Mouse (Mus musculus) MEL (cell line): ENCODE results near the gene Strbp. TPM values are rescaled to one million over a fixed set of nuclear protein-coding genes. Genes with fewer than 3 reads are reported as not detected.

Experiments used
- DNase-seq: peaks from one replicate; pipeline ENCODE4 v3.0.0; 2011; ENCODE audit warnings: low read depth, low spot score
- H3K27ac ChIP-seq: 2 replicates; pipeline ENCODE4 v1.5.1; 2012; ENCODE audit warnings: low read depth, mild to moderate bottlenecking, control low read depth, low read length, moderate library complexity; ENCODE audit not compliant: control insufficient read depth
- H3K27me3 ChIP-seq, 2 experiments: fragments of 150-350 bp in 1 of 2; sonication (generic) in 1 of 2; 2 replicates each; pipeline ENCODE4 v1.6.1; 2012; ENCODE audit warnings: low read length in 2 of 2, mild to moderate bottlenecking in 2 of 2, improper control_type of control experiment in 1 of 2, moderate library complexity in 1 of 2; ENCODE audit not compliant: insufficient read depth in 2 of 2, control insufficient read depth in 1 of 2
- H3K36me3 ChIP-seq, 2 experiments: 2 replicates each; pipeline ENCODE4 v1.6.1; 2012 to 2014; ENCODE audit warnings: low read length in 2 of 2, improper control_type of control experiment in 1 of 2, inconsistent platforms in 1 of 2, mild to moderate bottlenecking in 1 of 2; ENCODE audit not compliant: insufficient read depth in 2 of 2, control insufficient read depth in 1 of 2
- H3K4me1 ChIP-seq, 2 experiments: fragments of 150-350 bp in 1 of 2; sonication (generic) in 1 of 2; 2 replicates each; pipeline ENCODE4 v1.6.1; 2012; ENCODE audit warnings: low read length in 2 of 2, improper control_type of control experiment in 1 of 2, mild to moderate bottlenecking in 1 of 2; ENCODE audit not compliant: insufficient read depth in 2 of 2, control insufficient read depth in 1 of 2
- H3K4me3 ChIP-seq, 2 experiments: fragments of 150-350 bp in 1 of 2; sonication (generic) in 1 of 2; 2 replicates each; pipeline ENCODE4 v1.5.1; 2012; ENCODE audit warnings: low read depth in 2 of 2, low read length in 2 of 2, mild to moderate bottlenecking in 2 of 2, moderate library complexity in 2 of 2, control low read depth in 1 of 2, improper control_type of control experiment in 1 of 2; ENCODE audit not compliant: control insufficient read depth in 1 of 2, insufficient read depth in 1 of 2
- H3K79me2 ChIP-seq: 2 replicates; pipeline ENCODE4 v1.6.1; 2012; ENCODE audit warnings: mild to moderate bottlenecking, low read length, moderate library complexity; ENCODE audit not compliant: control insufficient read depth, poor library complexity, insufficient read depth
- H3K9ac ChIP-seq: 2 replicates; pipeline ENCODE4 v1.6.1; 2012; ENCODE audit warnings: low read depth, mild to moderate bottlenecking, control low read depth, low read length, moderate library complexity; ENCODE audit not compliant: control insufficient read depth, poor library complexity, severe bottlenecking
- H3K9me3 ChIP-seq: fragments of 150-350 bp; sonication (generic); replicated peaks from 2 replicates; pipeline ENCODE4 v1.6.1; 2012; ENCODE audit warnings: mild to moderate bottlenecking, low read length, improper control_type of control experiment, moderate library complexity; ENCODE audit not compliant: insufficient read depth
- CHD1 ChIP-seq: IDR thresholded peaks from 2 replicates; pipeline ENCODE4 v1.6.1; 2012; ENCODE audit warnings: low read depth, mild to moderate bottlenecking, inconsistent platforms, low read length, improper control_type of control experiment
- CHD2 ChIP-seq: IDR thresholded peaks from 2 replicates; pipeline ENCODE4 v1.6.1; 2011; ENCODE audit warnings: low read length, improper control_type of control experiment
- CTCF ChIP-seq, 3 experiments: IDR thresholded peaks in 2 of 3; conservative IDR thresholded peaks in 1 of 3; 2 replicates each; pipeline ENCODE4 v1.5.1; 2011 to 2012; ENCODE audit warnings: low read length in 3 of 3, low read depth in 2 of 3, mild to moderate bottlenecking in 2 of 3, improper control_type of control experiment in 1 of 3, inconsistent platforms in 1 of 3, mixed read lengths in 1 of 3, moderate library complexity in 1 of 3; ENCODE audit not compliant: control insufficient read depth in 1 of 3, insufficient read depth in 1 of 3, poor library complexity in 1 of 3, severe bottlenecking in 1 of 3
- E2F4 ChIP-seq: IDR thresholded peaks from 2 replicates; pipeline ENCODE4 v1.6.1; 2011; ENCODE audit warnings: low read depth, low read length, improper control_type of control experiment, borderline replicate concordance
- ELF1 ChIP-seq: IDR thresholded peaks from 2 replicates; pipeline ENCODE4 v1.6.1; 2014; ENCODE audit warnings: low read depth, mild to moderate bottlenecking, inconsistent platforms, low read length, improper control_type of control experiment, moderate library complexity
- ETS1 ChIP-seq: IDR thresholded peaks from 2 replicates; pipeline ENCODE4 v1.6.1; 2012; ENCODE audit warnings: low read depth, mild to moderate bottlenecking, inconsistent platforms, low read length, improper control_type of control experiment, moderate library complexity
- GABPA ChIP-seq: IDR thresholded peaks from 2 replicates; pipeline ENCODE4 v1.6.1; 2012; ENCODE audit warnings: low read depth, mild to moderate bottlenecking, inconsistent platforms, low read length, improper control_type of control experiment, moderate library complexity
- GATA1 ChIP-seq: IDR thresholded peaks from 2 replicates; pipeline ENCODE4 v1.6.1; 2011; ENCODE audit warnings: low read depth, low read length, improper control_type of control experiment
- HCFC1 ChIP-seq: IDR thresholded peaks from 2 replicates; pipeline ENCODE4 v1.6.1; 2012; ENCODE audit warnings: low read depth, mild to moderate bottlenecking, inconsistent platforms, low read length, improper control_type of control experiment, moderate library complexity
- JUND ChIP-seq: IDR thresholded peaks from 2 replicates; pipeline ENCODE4 v1.6.1; 2011; ENCODE audit warnings: low read depth, mild to moderate bottlenecking, improper control_type of control experiment, low read length
- KAT2A ChIP-seq: conservative IDR thresholded peaks from 2 replicates; pipeline ENCODE4 v1.6.1; 2012; ENCODE audit warnings: low read depth, low read length, improper control_type of control experiment, inconsistent platforms
- MAX ChIP-seq: IDR thresholded peaks from 2 replicates; pipeline ENCODE4 v1.6.1; 2011; ENCODE audit warnings: low read length, improper control_type of control experiment
- MAZ ChIP-seq: IDR thresholded peaks from 2 replicates; pipeline ENCODE4 v1.6.1; 2012; ENCODE audit warnings: low read depth, mild to moderate bottlenecking, inconsistent platforms, low read length, improper control_type of control experiment
- MEF2A ChIP-seq: IDR thresholded peaks from 2 replicates; pipeline ENCODE4 v1.6.1; 2014; ENCODE audit warnings: low read depth, mild to moderate bottlenecking, inconsistent platforms, low read length, improper control_type of control experiment; ENCODE audit not compliant: poor library complexity, insufficient replicate concordance, severe bottlenecking; ENCODE audit errors: extremely low read depth
- MXI1 ChIP-seq: IDR thresholded peaks from 2 replicates; pipeline ENCODE4 v1.6.1; 2011; ENCODE audit warnings: mild to moderate bottlenecking, low read depth, low read length, improper control_type of control experiment
- MYB ChIP-seq: IDR thresholded peaks from 2 replicates; pipeline ENCODE4 v1.6.1; 2011; ENCODE audit warnings: mild to moderate bottlenecking, low read depth, low read length, improper control_type of control experiment
- MYC ChIP-seq: IDR thresholded peaks from 2 replicates; pipeline ENCODE4 v1.6.1; 2011; ENCODE audit warnings: low read depth, mild to moderate bottlenecking, low read length, improper control_type of control experiment, moderate library complexity
- NELFE ChIP-seq: IDR thresholded peaks from 2 replicates; pipeline ENCODE4 v1.6.1; 2011; ENCODE audit warnings: low read depth, low read length, improper control_type of control experiment
- NRF1 ChIP-seq: IDR thresholded peaks from 2 replicates; pipeline ENCODE4 v1.6.1; 2014; ENCODE audit warnings: low read depth, mild to moderate bottlenecking, inconsistent platforms, low read length, improper control_type of control experiment, moderate library complexity; ENCODE audit not compliant: poor library complexity, insufficient read depth, severe bottlenecking
- POLR2A ChIP-seq, 2 experiments: IDR thresholded peaks; 2 replicates each; pipeline ENCODE4 v1.6.1; 2011 to 2012; ENCODE audit warnings: low read length in 2 of 2, mild to moderate bottlenecking in 2 of 2, control low read depth in 1 of 2, improper control_type of control experiment in 1 of 2, low read depth in 1 of 2, moderate library complexity in 1 of 2; ENCODE audit not compliant: control insufficient read depth in 1 of 2, insufficient read depth in 1 of 2, poor library complexity in 1 of 2
- POLR2AphosphoS2 ChIP-seq: IDR thresholded peaks from 2 replicates; pipeline ENCODE4 v1.6.1; 2011; ENCODE audit warnings: low read length, improper control_type of control experiment
- RAD21 ChIP-seq: IDR thresholded peaks from 2 replicates; pipeline ENCODE4 v1.6.1; 2011; ENCODE audit warnings: mild to moderate bottlenecking, low read depth, low read length, improper control_type of control experiment
- RCOR1 ChIP-seq: IDR thresholded peaks from 2 replicates; pipeline ENCODE4 v1.6.1; 2012; ENCODE audit warnings: low read depth, mild to moderate bottlenecking, inconsistent platforms, low read length, improper control_type of control experiment
- SIN3A ChIP-seq: IDR thresholded peaks from 2 replicates; pipeline ENCODE4 v1.6.1; 2012; ENCODE audit warnings: low read length, improper control_type of control experiment, inconsistent platforms
- SMC3 ChIP-seq: IDR thresholded peaks from 2 replicates; pipeline ENCODE4 v1.6.1; 2011; ENCODE audit warnings: low read depth, low read length, improper control_type of control experiment
- TBP ChIP-seq: IDR thresholded peaks from 2 replicates; pipeline ENCODE4 v1.8.0; 2011; ENCODE audit warnings: low read depth, low read length, improper control_type of control experiment
- TCF12 ChIP-seq: IDR thresholded peaks from 2 replicates; pipeline ENCODE4 v1.6.1; 2014; ENCODE audit warnings: low read depth, mild to moderate bottlenecking, inconsistent platforms, low read length, improper control_type of control experiment, moderate library complexity
- UBTF ChIP-seq: IDR thresholded peaks from 2 replicates; pipeline ENCODE4 v1.6.1; 2012; ENCODE audit warnings: low read depth, mild to moderate bottlenecking, inconsistent platforms, low read length, improper control_type of control experiment, moderate library complexity, borderline replicate concordance; ENCODE audit not compliant: insufficient read depth
- USF1 ChIP-seq: IDR thresholded peaks from 2 replicates; pipeline ENCODE4 v1.6.1; 2014; ENCODE audit warnings: low read depth, mild to moderate bottlenecking, inconsistent platforms, low read length, improper control_type of control experiment, moderate library complexity
- USF2 ChIP-seq, 2 experiments: IDR thresholded peaks; 2 replicates each; pipeline ENCODE4 v1.6.1; 2011 to 2012; ENCODE audit warnings: improper control_type of control experiment in 2 of 2, low read length in 2 of 2, borderline replicate concordance in 1 of 2, inconsistent platforms in 1 of 2, low read depth in 1 of 2, mild to moderate bottlenecking in 1 of 2; ENCODE audit not compliant: insufficient read depth in 1 of 2
- ZC3H11A ChIP-seq: IDR thresholded peaks from 2 replicates; pipeline ENCODE4 v1.6.1; 2012; ENCODE audit warnings: low read depth, mild to moderate bottlenecking, inconsistent platforms, low read length, improper control_type of control experiment
- ZKSCAN1 ChIP-seq: IDR thresholded peaks from 2 replicates; pipeline ENCODE4 v1.6.1; 2012; ENCODE audit warnings: low read depth, mild to moderate bottlenecking, inconsistent platforms, low read length, improper control_type of control experiment, moderate library complexity
- ZMIZ1 ChIP-seq: IDR thresholded peaks from 2 replicates; pipeline ENCODE4 v1.6.1; 2012; ENCODE audit warnings: low read depth, mild to moderate bottlenecking, inconsistent platforms, low read length, improper control_type of control experiment, moderate library complexity
- ZNF384 ChIP-seq: IDR thresholded peaks from 2 replicates; pipeline ENCODE4 v1.6.1; 2012; ENCODE audit warnings: low read depth, mild to moderate bottlenecking, inconsistent platforms, low read length, improper control_type of control experiment
- polyA plus RNA-seq, 2 experiments: library from polyadenylated mRNA; stranded (reverse) in 1 of 2; unstranded in 1 of 2; fragments of >175 nt in 1 of 2; fragments of >200 nt in 1 of 2; gene quantifications; 2 replicates each; pipeline versions ENCODE4 v1.2.1 to v1.2.4; 2012; ENCODE audit warnings: low replicate concordance in 2 of 2, low read depth in 1 of 2; ENCODE audit not compliant: insufficient read length in 2 of 2, insufficient read depth in 1 of 2, missing spikeins in 1 of 2
- total RNA-seq: library from RNA; depleted of rRNA; stranded (reverse); fragments of 300-350 nt; gene quantifications from 2 replicates; pipeline ENCODE4 v1.2.3, GENCODE M21; 2012; rRNA removed

Gene Strbp
- total RNA-seq (30.6 and 38.8 TPM in 2 replicates), polyA plus RNA-seq (100 to 1,000 TPM in 1 of 2 experiments, 10 to 100 TPM in 1; 59.8 to 123 TPM)

GRCm38 (mm10) chr2:37703230-37703954, at the start of gene Strbp:
TSS of gene Strbp (minus strand) at chr2:37703859.
- peaks cover 0 to 3% of the 10 kb centered on the region in 2 experiments; a peak in 2 of 4 replicates for H3K36me3 ChIP-seq
- peak within 1 kb of the TSS; percentile 38; the same call in 1 of the 2 replicates for H3K27ac ChIP-seq
- DNase-seq: peak; percentile 92
- peak within 1 kb of the TSS; percentile 97 for H3K9ac ChIP-seq
- peaks cover 2 to 7% of the 10 kb centered on the region in 2 experiments; a peak in 3 of 4 replicates for H3K4me1 ChIP-seq
- H3K4me3 ChIP-seq: peak within 1 kb of the TSS; percentile 95 to 97
- no peaks in the 10 kb centered on the region for H3K9me3 ChIP-seq
- H3K79me2 ChIP-seq: peaks cover 20% of the 10 kb centered on the region
- H3K27me3 ChIP-seq: peaks cover 4 to 6% of the 10 kb centered on the region in 2 experiments
- peak; percentile 50 to 60; a peak in 2 of 4 replicates for TF ChIP-seq POLR2A (IDR thresholded peaks at IDR 0.05; ENCODE audit: control insufficient read depth in 1 of 2, insufficient read depth in 1 of 2, low read depth in 1 of 2, low read length in 2 of 2, poor library complexity in 1 of 2)
- TF ChIP-seq MYB: no peak
- TF ChIP-seq NRF1: peak; percentile 54; the same call in 1 of the 2 replicates
- no peak for TF ChIP-seq TCF12
- no peak for TF ChIP-seq ZNF384
- 0 out of 2 replicates have a peak, but pooled peaks have one; percentile 3 for TF ChIP-seq NELFE
- no peak for TF ChIP-seq HCFC1
- no peak for TF ChIP-seq RCOR1
- TF ChIP-seq MEF2A: no peak
- TF ChIP-seq CHD1: no peak
- no peak for TF ChIP-seq GATA1
- no peak for TF ChIP-seq ETS1
- TF ChIP-seq GABPA: no peak
- no peak for TF ChIP-seq E2F4
- peak; percentile 95 for TF ChIP-seq USF1
- TF ChIP-seq SIN3A: no peak
- TF ChIP-seq ZMIZ1: no peak
- no peak for TF ChIP-seq MYC
- TF ChIP-seq MAX: no peak; the same call in 1 of the 2 replicates
- TF ChIP-seq KAT2A: no peak
- TF ChIP-seq ZC3H11A: no peak
- TF ChIP-seq RAD21: no peak
- no peak for TF ChIP-seq UBTF
- TF ChIP-seq TBP: no peak
- TF ChIP-seq JUND: no peak
- TF ChIP-seq SMC3: no peak
- TF ChIP-seq CHD2: no peak
- TF ChIP-seq POLR2AphosphoS2: no peak
- no peak for TF ChIP-seq ELF1
- no peak for TF ChIP-seq ZKSCAN1
- no peak for TF ChIP-seq MXI1
- peak in 1 of 2 experiments; percentile 67; a peak in 3 of 4 replicates for TF ChIP-seq USF2 (IDR thresholded peaks at IDR 0.05; ENCODE audit: borderline replicate concordance in 1 of 2, insufficient read depth in 1 of 2, low read depth in 1 of 2, low read length in 2 of 2)
- peak in 1 of 3 experiments; percentile 22; a peak in 1 of 6 replicates for TF ChIP-seq CTCF (IDR thresholded peaks at IDR 0.05 in 2 of 3, conservative IDR thresholded peaks at IDR 0.05 in 1 of 3; ENCODE audit: control insufficient read depth in 1 of 3, insufficient read depth in 1 of 3, low read depth in 2 of 3, low read length in 3 of 3, poor library complexity in 1 of 3, severe bottlenecking in 1 of 3)
- no peak for TF ChIP-seq MAZ
- TF ChIP-seq, all 39 proteins: peak for 6
